Mouse (Mus musculus) forebrain, embryonic 15.5 days (tissue): ENCODE measurements around the gene Plekha8. TPM values are rescaled to one million over a fixed set of nuclear protein-coding genes. Genes with fewer than 3 reads are reported as not detected.
A peak's percentile ranks its signal among the peaks of the same experiment; 100 is the strongest.

Source experiments
- ATAC-seq: fragments of 200-750 bp; cut with Nextera tagmentation; replicated peaks from 2 replicates; pipeline ENCODE4 v1.8.0; 2017; ENCODE audit warnings: mild to moderate bottlenecking, moderate TSS enrichment, moderate library complexity
- H3K27ac ChIP-seq: fragments of 300-500 bp; sonication (generic); replicated peaks from 2 replicates; pipeline ENCODE4 v1.5.1; 2015; ENCODE audit warnings: mild to moderate bottlenecking, inconsistent platforms
- H3K27me3 ChIP-seq: fragments of 300-500 bp; sonication (generic); 2 replicates; pipeline ENCODE4 v1.6.1; 2015; ENCODE audit warnings: inconsistent platforms
- H3K36me3 ChIP-seq: fragments of 300-500 bp; sonication (generic); 2 replicates; pipeline ENCODE4 v1.6.1; 2015; ENCODE audit warnings: mild to moderate bottlenecking, inconsistent platforms
- H3K4me1 ChIP-seq: fragments of 300-500 bp; sonication (generic); 2 replicates; pipeline ENCODE4 v1.6.1; 2015; ENCODE audit warnings: inconsistent platforms
- H3K4me2 ChIP-seq: fragments of 300-500 bp; sonication (generic); replicated peaks from 2 replicates; pipeline ENCODE4 v1.6.1; 2015; ENCODE audit warnings: mild to moderate bottlenecking, inconsistent platforms
- H3K4me3 ChIP-seq: fragments of 300-500 bp; sonication (generic); 2 replicates; pipeline ENCODE4 v1.5.1; 2015; ENCODE audit warnings: mild to moderate bottlenecking, inconsistent platforms
- H3K9ac ChIP-seq: fragments of 300-500 bp; sonication (generic); replicated peaks from 2 replicates; pipeline ENCODE4 v1.6.1; 2015; ENCODE audit warnings: mild to moderate bottlenecking, inconsistent platforms
- H3K9me3 ChIP-seq: fragments of 300-500 bp; sonication (generic); 2 replicates; pipeline ENCODE4 v1.6.1; 2016; ENCODE audit warnings: inconsistent platforms
- WGBS: fragments of 180-500 bp; shearing (Covaris S2); methylation state at CpG from one replicate; pipeline ENCODE4 v1.1.7; 2015; ENCODE audit warnings: mixed read lengths; 5-methylcytosine and 5-hydroxymethylcytosine counted together
- polyA plus RNA-seq: library from polyadenylated mRNA; unstranded; fragments of >200 nt; fragmentation: Nextera tagmentation; extraction: Ambion mirVana; gene quantifications from 2 replicates; pipeline ENCODE4 v1.2.1, GENCODE M21; 2015

Gene Plekha8
- polyA plus RNA-seq, result 9.6 and 10.2 TPM in 2 replicates

DNA sequence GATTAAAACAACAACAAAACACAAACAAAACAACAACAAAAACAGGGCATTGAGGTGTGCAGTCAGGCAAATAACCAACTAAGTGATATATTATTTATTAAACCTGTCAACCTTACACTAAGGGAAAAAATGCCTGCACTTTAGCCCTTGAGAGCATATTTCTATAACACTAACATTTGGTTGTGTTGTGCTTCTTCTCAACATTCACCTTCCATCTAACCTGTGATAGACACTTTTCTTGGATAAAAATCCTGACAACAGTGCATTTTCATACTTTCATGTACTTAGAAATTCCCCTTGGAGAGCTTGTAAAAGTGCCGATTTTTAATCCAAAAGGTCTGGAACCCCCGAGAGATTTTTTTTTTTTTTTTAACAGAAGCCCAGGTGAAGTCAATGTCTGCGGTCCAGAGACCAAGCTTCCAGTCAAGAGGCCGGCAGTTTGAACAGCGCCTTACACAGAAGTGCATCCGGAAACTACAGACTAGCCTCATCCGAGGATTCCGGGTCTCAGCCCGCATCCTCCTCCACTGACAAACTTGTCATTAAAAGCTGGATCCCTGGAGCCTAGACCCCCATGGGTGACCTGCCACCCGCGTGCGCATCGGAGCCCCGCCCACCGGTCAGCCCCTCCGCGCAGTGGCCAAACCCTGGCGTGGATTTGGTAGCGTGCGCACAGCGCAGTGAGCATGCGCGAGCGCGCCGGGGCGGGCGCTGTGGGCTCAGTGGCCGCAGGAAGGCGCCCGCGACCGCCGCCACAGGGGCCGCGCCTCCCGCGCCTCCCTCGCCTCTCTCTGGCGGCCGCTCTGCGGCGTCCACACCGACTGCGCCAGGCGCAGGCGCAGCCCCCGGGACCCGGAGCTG, at the start of gene Plekha8:
Gene Plekha8, plus strand, starts transcription at position 643 of the 861 bp plus-strand sequence.
- no peaks in the 10 kb centered on the region for H3K36me3 ChIP-seq
- H3K4me2 ChIP-seq, result peak within 1 kb of the TSS; percentile 68
- under 1% methylated on average over 39 of the region's 49 CpGs for WGBS
- peak within 1 kb of the TSS; percentile 69 for H3K27ac ChIP-seq
- peaks cover 48% of the 10 kb centered on the region for H3K4me1 ChIP-seq
- H3K4me3 ChIP-seq, result peak within 1 kb of the TSS; percentile 93
- peak; percentile 93 for ATAC-seq
- peak within 1 kb of the TSS; percentile 83 for H3K9ac ChIP-seq
- no peaks in the 10 kb centered on the region for H3K27me3 ChIP-seq
- H3K9me3 ChIP-seq, result no peaks in the 10 kb centered on the region

DNA sequence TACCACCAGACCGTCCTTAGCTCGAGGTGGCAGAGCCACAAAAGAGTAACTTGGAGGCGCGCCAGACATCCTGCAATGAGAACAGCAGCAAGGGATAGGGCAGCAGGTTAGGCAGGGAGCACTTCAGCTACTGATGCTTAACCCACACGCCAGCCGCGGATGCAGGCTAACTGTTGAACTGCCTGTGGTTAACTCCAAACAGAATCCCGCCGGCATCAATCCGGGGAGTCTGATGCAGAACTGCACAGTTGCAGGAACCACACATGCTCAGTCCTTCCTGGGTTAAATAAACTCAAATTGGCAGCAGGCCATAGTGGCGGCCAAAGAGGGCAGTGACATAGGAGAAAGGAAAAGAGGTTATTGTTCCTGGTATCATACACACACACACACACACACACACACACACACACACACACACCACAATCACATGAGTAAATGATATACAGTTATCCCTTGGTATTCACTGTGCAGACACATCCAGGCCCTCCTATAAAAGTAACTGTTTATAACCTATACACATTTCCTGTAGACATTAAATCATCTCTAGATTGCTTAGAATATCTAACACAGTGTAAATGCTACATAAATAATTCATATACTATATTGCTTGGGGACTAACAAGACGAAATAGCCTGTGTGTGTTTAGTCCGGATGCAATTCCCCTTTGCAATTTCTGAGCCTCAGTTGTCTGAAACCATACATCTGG, 46.4 kb upstream of the Plekha8 start:
- Histone ChIP-seq H3K27ac (peak overlapping the region; percentile 40), H3K9me3 (no peaks in the 10 kb centered on the region), H3K4me2 (no peak overlapping the region), H3K4me3 (no peak overlapping the region), H3K4me1 (peaks cover 54% of the 10 kb centered on the region), H3K27me3 (no peaks in the 10 kb centered on the region), H3K36me3 (peaks cover 10% of the 10 kb centered on the region), H3K9ac (no peak overlapping the region)
- 34% methylated on average over 13 of the region's 13 CpGs for WGBS
- no peak; the same call in 1 of the 2 replicates for ATAC-seq

DNA sequence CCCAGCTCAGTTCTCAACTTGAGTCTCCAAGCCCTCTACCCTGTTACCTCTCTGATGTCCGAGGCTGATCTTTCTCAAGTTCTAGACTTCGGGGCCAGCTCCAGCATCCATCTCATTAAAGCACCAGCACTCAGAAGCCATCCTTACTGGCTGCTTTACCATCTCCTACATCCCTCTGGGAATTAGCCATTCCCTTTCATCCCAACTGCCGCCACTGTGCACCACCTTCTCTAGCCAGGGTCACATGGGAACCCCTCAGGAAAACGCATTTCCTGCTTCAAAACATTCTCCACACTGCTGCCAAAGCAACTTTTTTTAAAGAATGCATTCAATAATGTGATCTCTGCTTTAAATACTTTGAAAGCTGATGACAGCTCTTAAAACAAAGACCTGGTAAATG, 45.6 kb upstream of the Plekha8 start:
- no peak overlapping the region for H3K9ac ChIP-seq
- H3K4me1 ChIP-seq, result peaks cover 62% of the 10 kb centered on the region
- H3K27ac ChIP-seq, result no peak overlapping the region; the same call in 1 of the 2 replicates
- no peaks in the 10 kb centered on the region for H3K27me3 ChIP-seq
- 48% methylated on average over 4 of the region's 4 CpGs for WGBS
- no peak overlapping the region for H3K4me2 ChIP-seq
- H3K36me3 ChIP-seq, result peaks cover 4% of the 10 kb centered on the region; the same call in 1 of the 2 replicates
- H3K4me3 ChIP-seq, result no peak overlapping the region
- no peak for ATAC-seq
- no peaks in the 10 kb centered on the region for H3K9me3 ChIP-seq

DNA sequence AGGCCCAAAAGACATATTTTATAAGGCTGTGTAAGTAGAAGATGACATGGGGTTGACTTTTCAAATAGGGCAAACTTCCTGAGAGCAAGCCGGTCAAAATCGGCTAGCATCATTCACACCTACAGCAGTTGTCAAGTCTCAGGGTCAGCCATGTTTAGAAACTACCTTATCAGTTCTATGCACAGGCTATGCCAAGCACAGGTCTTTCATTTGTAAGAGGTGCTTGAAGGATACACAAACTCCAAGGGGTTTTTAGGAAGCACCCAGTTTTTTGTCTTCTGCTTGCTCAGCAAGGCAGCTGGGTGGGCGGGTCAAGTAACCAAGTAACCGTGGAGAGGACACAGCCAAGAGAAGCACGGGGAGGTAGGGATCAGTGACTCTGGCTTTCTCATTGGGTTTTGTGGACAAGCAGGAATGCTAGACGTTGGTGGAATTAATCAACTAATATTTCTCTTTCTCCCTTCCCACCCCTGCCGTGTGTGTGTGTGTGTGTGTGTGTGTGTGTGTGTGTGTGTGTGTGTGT, 44.0 kb upstream of the Plekha8 start:
- Histone ChIP-seq H3K4me1 (peaks cover 78% of the 10 kb centered on the region), H3K36me3 (no peaks in the 10 kb centered on the region), H3K27me3 (no peaks in the 10 kb centered on the region)

DNA sequence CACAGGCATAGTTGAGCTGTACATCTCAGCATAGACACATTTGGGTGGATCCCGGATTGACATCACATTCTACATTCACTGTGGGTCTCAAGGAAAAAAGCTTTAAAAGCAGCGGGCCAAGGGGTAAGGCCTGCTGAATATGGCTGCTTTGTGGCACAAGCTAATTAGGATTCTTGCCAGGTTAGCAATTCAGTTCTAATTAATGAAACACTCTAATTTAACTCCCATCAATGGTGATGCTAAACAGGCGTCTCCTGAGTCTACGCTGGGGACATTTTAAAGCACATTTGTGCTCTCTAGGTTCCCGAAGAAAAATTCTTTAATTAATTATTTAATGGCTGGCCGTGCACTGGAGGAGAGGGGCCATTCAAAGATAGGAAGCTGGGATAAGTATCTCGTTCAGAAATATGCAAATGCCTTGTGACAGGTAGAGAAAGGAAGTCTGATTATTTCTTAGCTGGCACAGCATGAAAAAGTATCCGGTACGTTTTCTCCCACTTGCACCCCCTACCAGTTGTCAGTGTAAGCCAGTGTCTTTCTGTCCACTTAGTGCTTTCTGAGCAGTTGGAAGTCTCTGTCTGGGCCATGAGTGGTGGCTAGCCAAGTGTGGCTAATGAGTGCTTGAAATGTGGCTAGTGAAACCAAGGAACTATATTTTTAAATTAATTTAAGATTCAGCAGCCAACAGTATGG, 42.0 kb upstream of the Plekha8 start:
- Histone ChIP-seq H3K4me3 (no peak overlapping the region), H3K4me1 (peaks cover 80% of the 10 kb centered on the region), H3K9me3 (no peaks in the 10 kb centered on the region), H3K9ac (no peak overlapping the region), H3K27ac (peak overlapping the region; percentile 80), H3K4me2 (no peak overlapping the region), H3K36me3 (no peaks in the 10 kb centered on the region), H3K27me3 (no peaks in the 10 kb centered on the region)
- ATAC-seq, result peak; percentile 86
- 6% methylated on average over 9 of the region's 9 CpGs for WGBS

More for the DNA sequence above, 44.0 kb upstream of the Plekha8 start:
- WGBS, result 55% methylated on average over 6 of the region's 7 CpGs
- H3K9ac ChIP-seq, result no peak overlapping the region
- no peak for ATAC-seq
- H3K4me2 ChIP-seq, result no peak overlapping the region
- H3K4me3 ChIP-seq, result no peak overlapping the region
- H3K27ac ChIP-seq, result peak overlapping the region; percentile 80; the same call in 1 of the 2 replicates
- H3K9me3 ChIP-seq, result no peaks in the 10 kb centered on the region

DNA sequence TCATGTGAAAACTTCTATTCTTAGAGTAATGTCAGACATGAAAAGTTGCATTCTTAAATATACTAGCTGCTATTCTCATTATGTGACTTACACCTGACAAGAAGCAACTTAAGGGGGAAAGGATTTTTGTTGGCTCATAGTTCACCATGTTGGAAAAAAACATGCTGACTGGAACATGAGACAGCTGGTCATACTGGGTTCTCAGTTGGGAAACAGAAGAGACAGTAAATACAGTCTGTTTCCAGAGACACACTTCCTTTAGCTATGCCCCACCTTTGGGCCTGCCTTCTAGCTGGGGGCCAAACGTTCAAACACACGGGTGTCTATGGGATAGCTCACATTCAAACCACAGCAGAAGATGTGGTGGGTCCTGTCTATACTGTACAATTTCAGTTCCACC, 41.3 kb upstream of the Plekha8 start:
- Histone ChIP-seq H3K4me2 (no peak overlapping the region), H3K36me3 (no peaks in the 10 kb centered on the region), H3K4me1 (peaks cover 78% of the 10 kb centered on the region), H3K9ac (no peak overlapping the region), H3K4me3 (no peak overlapping the region), H3K27ac (peak overlapping the region; percentile 80), H3K27me3 (no peaks in the 10 kb centered on the region), H3K9me3 (no peaks in the 10 kb centered on the region)
- WGBS, result 12% methylated on average over 2 of the region's 2 CpGs
- ATAC-seq, result no peak

DNA sequence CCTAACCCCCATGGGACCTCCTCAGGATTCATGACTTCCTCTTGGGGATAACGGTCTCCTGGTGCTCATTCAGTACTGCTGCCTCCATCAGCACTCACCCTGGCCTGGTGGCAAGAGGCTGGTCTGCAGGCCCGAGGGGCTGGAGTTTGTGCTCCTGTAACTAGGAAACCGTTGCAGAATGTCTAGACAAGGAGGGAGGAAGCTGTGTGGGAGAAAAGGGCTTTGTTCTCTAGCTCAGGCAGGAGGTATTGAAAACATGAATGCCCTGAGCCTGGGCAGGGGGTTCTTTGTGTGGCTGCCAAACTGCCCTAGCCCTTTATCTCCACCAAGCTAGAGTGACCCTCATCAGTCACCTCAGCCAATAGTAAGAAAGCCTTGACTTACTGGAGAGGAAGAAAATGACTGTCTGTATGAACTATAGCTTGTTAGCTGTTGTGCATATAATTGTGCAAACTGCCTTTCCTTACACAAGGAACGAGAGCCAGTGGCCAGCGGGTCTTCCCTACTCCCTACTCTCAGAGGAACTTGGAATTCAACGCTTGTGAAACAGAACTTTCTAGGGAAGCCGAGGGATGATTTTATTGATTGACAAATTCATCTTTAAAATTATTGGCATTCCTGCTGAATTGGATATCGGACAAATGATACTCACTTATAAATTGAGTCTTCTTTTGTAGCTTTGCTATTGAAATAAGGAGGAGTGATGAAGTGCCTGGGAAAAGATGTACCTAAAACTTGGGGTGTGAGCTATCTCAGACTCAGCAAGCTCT, 40.4 kb upstream of the Plekha8 start:
- H3K4me1 ChIP-seq, result peaks cover 71% of the 10 kb centered on the region
- no peak overlapping the region for H3K9ac ChIP-seq
- WGBS, result 5% methylated on average over 8 of the region's 8 CpGs
- no peaks in the 10 kb centered on the region for H3K27me3 ChIP-seq
- ATAC-seq, result peak; percentile 75
- no peaks in the 10 kb centered on the region for H3K36me3 ChIP-seq
- H3K4me3 ChIP-seq, result no peak overlapping the region
- H3K9me3 ChIP-seq, result no peaks in the 10 kb centered on the region
- H3K4me2 ChIP-seq, result no peak overlapping the region
- peak overlapping the region; percentile 80 for H3K27ac ChIP-seq

DNA sequence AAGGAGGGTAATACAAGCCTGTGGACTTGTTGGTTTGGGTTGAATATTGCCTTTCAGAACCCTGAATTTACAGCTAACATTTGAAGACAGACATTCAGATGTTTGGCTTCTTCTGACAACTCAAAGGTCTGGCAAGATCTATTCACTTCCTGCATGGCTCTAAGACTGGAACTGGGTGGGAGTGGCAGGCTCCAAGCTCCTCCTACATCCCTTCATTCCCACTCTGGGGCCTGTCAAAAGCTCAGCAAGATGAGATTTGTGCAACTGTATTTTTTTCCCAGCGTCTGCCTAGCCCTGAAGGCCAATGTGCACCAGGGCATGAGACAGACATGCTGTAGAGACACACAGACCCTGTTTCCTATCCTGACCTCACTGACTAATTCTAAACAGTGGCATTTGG, 39.1 kb upstream of the Plekha8 start:
- no peaks in the 10 kb centered on the region for H3K27me3 ChIP-seq
- H3K9me3 ChIP-seq, result no peaks in the 10 kb centered on the region
- no peak overlapping the region for H3K4me3 ChIP-seq
- WGBS, result 30% methylated on average over 1 of the region's 1 CpGs
- H3K4me1 ChIP-seq, result peaks cover 63% of the 10 kb centered on the region
- no peaks in the 10 kb centered on the region for H3K36me3 ChIP-seq
- ATAC-seq, result no peak
- no peak overlapping the region for H3K9ac ChIP-seq
- H3K27ac ChIP-seq, result peak overlapping the region; percentile 80
- H3K4me2 ChIP-seq, result no peak overlapping the region

DNA sequence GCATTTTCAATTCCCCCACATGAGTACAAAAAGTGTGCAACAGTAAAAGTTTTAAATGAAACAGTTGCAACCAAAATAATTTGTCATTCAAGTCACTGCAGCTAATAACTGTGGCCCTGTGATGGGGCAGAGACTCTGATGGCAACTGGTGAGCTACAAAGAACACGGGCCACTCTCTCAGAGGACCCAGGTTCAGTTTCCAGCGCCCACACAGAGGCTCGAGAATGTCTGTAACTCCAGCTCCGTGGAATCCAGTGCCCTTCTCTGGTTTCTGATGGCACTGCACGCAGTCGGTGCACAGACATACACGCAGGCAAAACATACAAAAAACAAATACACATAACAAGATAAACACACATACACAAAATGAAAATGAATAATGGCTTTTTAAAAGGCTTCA, 37.2 kb upstream of the Plekha8 start:
- Histone ChIP-seq H3K27ac (no peak overlapping the region), H3K27me3 (no peaks in the 10 kb centered on the region), H3K36me3 (no peaks in the 10 kb centered on the region), H3K4me3 (no peak overlapping the region), H3K9ac (no peak overlapping the region), H3K9me3 (no peaks in the 10 kb centered on the region), H3K4me1 (peaks cover 55% of the 10 kb centered on the region), H3K4me2 (no peak overlapping the region)
- no peak for ATAC-seq
- 94% methylated on average over 7 of the region's 7 CpGs for WGBS

DNA sequence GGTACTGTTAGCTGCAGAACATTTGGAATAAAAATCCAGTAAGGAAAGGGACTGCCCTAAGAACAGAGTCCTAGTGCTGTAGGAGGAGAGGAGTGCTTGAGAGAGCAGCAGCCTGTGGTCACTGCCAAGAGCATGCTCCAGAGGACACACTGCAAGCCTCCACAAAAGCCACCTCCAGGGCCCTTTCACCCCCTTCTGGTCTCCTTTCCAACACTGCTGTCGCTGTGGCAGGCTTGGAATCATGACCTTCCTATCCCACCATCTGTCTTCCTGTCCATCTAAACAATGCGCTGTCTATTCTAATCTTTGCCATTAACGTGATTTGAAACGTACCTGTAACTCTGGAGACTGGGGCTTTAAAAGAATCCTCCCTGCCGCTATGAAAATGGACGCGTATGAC, 36.4 kb upstream of the Plekha8 start:
- Histone ChIP-seq H3K4me2 (no peak overlapping the region), H3K9me3 (no peaks in the 10 kb centered on the region), H3K4me1 (peaks cover 52% of the 10 kb centered on the region), H3K9ac (no peak overlapping the region), H3K36me3 (no peaks in the 10 kb centered on the region), H3K27ac (no peak overlapping the region), H3K4me3 (no peak overlapping the region), H3K27me3 (no peaks in the 10 kb centered on the region)
- no peak for ATAC-seq
- WGBS, result 64% methylated on average over 7 of the region's 7 CpGs
